8 mouse cellular contexts compared by ENCODE assay signal in genomic region chr9:13298513-13298878, GRCm38 (mm10). TPM values are rescaled to one million over a fixed set of nuclear protein-coding genes. Genes with fewer than 3 reads are reported as not detected.
DNase-seq lines count a peak whose midpoint lies in the region; ATAC-seq and TF ChIP-seq lines count a peak whose summit lies in the region.

No protein-coding gene starts in this region.

- no peak for DNase-seq in kidney, postnatal 25 days
- DNase-seq in hindbrain, postnatal 0 days (ENCODE audit: low spot score): no peak
- no peak for DNase-seq in gastrocnemius, adult 8-10 months (ENCODE audit: low spot score in 2 of 2)
- no peak for DNase-seq in adrenal gland, postnatal 25 days
- no peak for DNase-seq in left cerebral cortex, adult 11 months (ENCODE audit: low spot score)

- H3K9ac ChIP-seq in kidney, embryonic 16.5 days (replicated peaks; ENCODE audit: low read length): peak overlapping the region; percentile 83
- peak overlapping the region; percentile 66 for H3K9ac ChIP-seq in hindbrain, postnatal 0 days (replicated peaks; ENCODE audit: low read length)
- H3K9ac ChIP-seq in midbrain, embryonic 16.5 days (ENCODE audit: low read depth, low read length): peak overlapping the region; percentile 81

- no peaks in the 10 kb centered on the region for H3K27me3 ChIP-seq in kidney, embryonic 16.5 days (ENCODE audit: insufficient read depth, low read length)
- no peaks in the 10 kb centered on the region for H3K27me3 ChIP-seq in hindbrain, postnatal 0 days (ENCODE audit: insufficient read depth, low read length)
- no peaks in the 10 kb centered on the region for H3K27me3 ChIP-seq in midbrain, embryonic 16.5 days (ENCODE audit: control insufficient read depth, insufficient read depth, low read depth, low read length)

- no peaks in the 10 kb centered on the region for H3K9me3 ChIP-seq in kidney, embryonic 16.5 days (ENCODE audit: low read length)
- H3K9me3 ChIP-seq in hindbrain, postnatal 0 days (ENCODE audit: low read length): no peaks in the 10 kb centered on the region
- H3K9me3 ChIP-seq in midbrain, embryonic 16.5 days (replicated peaks; ENCODE audit: control insufficient read depth, low read length, poor library complexity, severe bottlenecking): no peaks in the 10 kb centered on the region

- peak overlapping the region; percentile 71 for H3K4me3 ChIP-seq in kidney, embryonic 16.5 days (ENCODE audit: low read length)
- peak overlapping the region; percentile 49 for H3K4me3 ChIP-seq in cortical plate, adult 2 months (ENCODE audit: insufficient read depth, low read length)
- H3K4me3 ChIP-seq in hindbrain, postnatal 0 days (ENCODE audit: low read length): peak overlapping the region; percentile 47
- peak overlapping the region; percentile 57 for H3K4me3 ChIP-seq in midbrain, embryonic 16.5 days (ENCODE audit: low read depth, low read length)

- TF ChIP-seq CTCF in cortical plate, adult 2 months (IDR thresholded peaks at IDR 0.05; ENCODE audit: extremely low read depth, insufficient read depth, low read length): no peak
- TF ChIP-seq CTCF in hindbrain, postnatal 0 days (IDR thresholded peaks at IDR 0.05; ENCODE audit: low read depth): no peak

- peaks cover 60% of the 10 kb centered on the region for H3K4me1 ChIP-seq in kidney, embryonic 16.5 days (ENCODE audit: insufficient read depth, low read length)
- H3K4me1 ChIP-seq in cortical plate, adult 2 months (ENCODE audit: control insufficient read depth, insufficient read depth, low read length): peaks cover 3% of the 10 kb centered on the region; the same call in 1 of the 2 replicates
- peaks cover 33% of the 10 kb centered on the region for H3K4me1 ChIP-seq in hindbrain, postnatal 0 days (ENCODE audit: insufficient read depth, low read length)
- H3K4me1 ChIP-seq in midbrain, embryonic 16.5 days (ENCODE audit: control insufficient read depth, insufficient read depth, low read length): peaks cover 24% of the 10 kb centered on the region

- no peak overlapping the region for H3K27ac ChIP-seq in kidney, embryonic 16.5 days (ENCODE audit: low read length)
- peak overlapping the region; percentile 54 for H3K27ac ChIP-seq in cortical plate, adult 2 months (ENCODE audit: insufficient read depth, low read length)
- peak overlapping the region; percentile 75 for H3K27ac ChIP-seq in hindbrain, postnatal 0 days
- peak overlapping the region; percentile 69 for H3K27ac ChIP-seq in midbrain, embryonic 16.5 days (ENCODE audit: low read length)

- H3K4me2 ChIP-seq in kidney, embryonic 16.5 days (replicated peaks; ENCODE audit: low read depth, low read length): peak overlapping the region; percentile 99
- H3K4me2 ChIP-seq in hindbrain, postnatal 0 days (ENCODE audit: low read depth, low read length): peak overlapping the region; percentile 76
- peak overlapping the region; percentile 97 for H3K4me2 ChIP-seq in midbrain, embryonic 16.5 days (ENCODE audit: low read length)

- H3K36me3 ChIP-seq in kidney, embryonic 16.5 days (ENCODE audit: insufficient read depth, low read length): no peaks in the 10 kb centered on the region
- no peaks in the 10 kb centered on the region for H3K36me3 ChIP-seq in hindbrain, postnatal 0 days (ENCODE audit: insufficient read depth, low read length)
- H3K36me3 ChIP-seq in midbrain, embryonic 16.5 days (ENCODE audit: control insufficient read depth, insufficient read depth, low read length): no peaks in the 10 kb centered on the region

- TF ChIP-seq POLR2A in cortical plate, adult 2 months (IDR thresholded peaks at IDR 0.05; ENCODE audit: extremely low read depth, insufficient read depth, low read length): no peak

- 23% methylated on average over 9 of the region's 9 CpGs for WGBS in kidney, embryonic 16.5 days
- 8% methylated on average over 9 of the region's 9 CpGs for WGBS in hindbrain, postnatal 0 days
- WGBS in midbrain, embryonic 16.5 days: 20% methylated on average over 9 of the region's 9 CpGs

- ATAC-seq in kidney, embryonic 16.5 days (ENCODE audit: low FRiP score, low TSS enrichment): no peak
- no peak for ATAC-seq in hindbrain, postnatal 0 days
- no peak for ATAC-seq in midbrain, embryonic 16.5 days

RNA-seq across cellular contexts. Expression of gene Maml2, which starts 0.7 kb away (rescaled TPM):
- 10.0 and 12.0 TPM in 2 replicates for polyA plus RNA-seq in kidney, embryonic 16.5 days (2015; fragmentation: Nextera tagmentation; extraction: Ambion mirVana)
- polyA plus RNA-seq in cortical plate, adult 2 months (2012; rRNA removed): 5.5 and 6.6 TPM in 2 replicates
- 11.2 and 11.6 TPM in 2 replicates for total RNA-seq in hindbrain, postnatal 0 days (2014; rRNA removed)
- 11.4 and 11.6 TPM in 2 replicates for polyA plus RNA-seq in hindbrain, postnatal 0 days (2015; fragmentation: Nextera tagmentation; extraction: Ambion mirVana)
- 9.9 and 10.6 TPM in 2 replicates for polyA plus RNA-seq in midbrain, embryonic 16.5 days (2015; fragmentation: Nextera tagmentation; extraction: Ambion mirVana)
- total RNA-seq in gastrocnemius, adult 8-10 months (2022): 1 to 10 TPM; 1.5 to 3.0 (median 2.2) TPM
- total RNA-seq in adrenal gland, postnatal 25 days (2021): 4.9 and 8.3 TPM in 2 replicates

RNA-seq across cellular contexts. Expression of gene Ccdc82, which starts 51.7 kb away (rescaled TPM):
- polyA plus RNA-seq in kidney, embryonic 16.5 days (2015; fragmentation: Nextera tagmentation; extraction: Ambion mirVana): 9.6 and 10.9 TPM in 2 replicates
- 17.4 and 18.2 TPM in 2 replicates for polyA plus RNA-seq in cortical plate, adult 2 months (2012; rRNA removed)
- total RNA-seq in hindbrain, postnatal 0 days (2014; rRNA removed): 16.1 and 18.7 TPM in 2 replicates
- 11.0 and 11.1 TPM in 2 replicates for polyA plus RNA-seq in hindbrain, postnatal 0 days (2015; fragmentation: Nextera tagmentation; extraction: Ambion mirVana)
- 15.0 and 15.1 TPM in 2 replicates for polyA plus RNA-seq in midbrain, embryonic 16.5 days (2015; fragmentation: Nextera tagmentation; extraction: Ambion mirVana)
- 1 to 10 TPM; 3.2 to 4.8 (median 4.5) TPM for total RNA-seq in gastrocnemius, adult 8-10 months (2022)
- total RNA-seq in adrenal gland, postnatal 25 days (2021): 17.3 and 19.6 TPM in 2 replicates

RNA-seq across cellular contexts. Expression of gene Jrkl, which starts 52.9 kb away (rescaled TPM):
- polyA plus RNA-seq in kidney, embryonic 16.5 days (2015; fragmentation: Nextera tagmentation; extraction: Ambion mirVana): 7.8 and 9.4 TPM in 2 replicates
- polyA plus RNA-seq in cortical plate, adult 2 months (2012; rRNA removed): 4.7 and 5.0 TPM in 2 replicates
- total RNA-seq in hindbrain, postnatal 0 days (2014; rRNA removed): 2.8 and 3.6 TPM in 2 replicates
- polyA plus RNA-seq in hindbrain, postnatal 0 days (2015; fragmentation: Nextera tagmentation; extraction: Ambion mirVana): 4.1 and 5.5 TPM in 2 replicates
- polyA plus RNA-seq in midbrain, embryonic 16.5 days (2015; fragmentation: Nextera tagmentation; extraction: Ambion mirVana): 11.0 and 13.6 TPM in 2 replicates
- total RNA-seq in gastrocnemius, adult 8-10 months (2022): 1 to 10 TPM; 2.5 to 3.2 (median 2.7) TPM
- total RNA-seq in adrenal gland, postnatal 25 days (2021): 11.7 and 12.5 TPM in 2 replicates
